Mouse (Mus musculus): ENCODE data around the gene Arpc2. TPM values are rescaled to one million over a fixed set of nuclear protein-coding genes. Genes with fewer than 3 reads are reported as not detected.

The Arpc2 gene
- 365 and 370 TPM in 2 replicates for polyA plus RNA-seq (2014; fragmentation: Nextera tagmentation; extraction: Ambion mirVana)

- H3K27me3 ChIP-seq (ENCODE audit: insufficient read depth, low read length), result no peaks in the 10 kb centered on the region
- no peaks in the 10 kb centered on the region for H3K9me3 ChIP-seq (ENCODE audit: low read depth, low read length)
- peak; percentile 98 for DNase-seq
- peak; percentile 94 for ATAC-seq (ENCODE audit: insufficient read depth)
- H3K4me3 ChIP-seq (ENCODE audit: low read depth, low read length), result peak within 1 kb of the TSS; percentile 96
- H3K4me1 ChIP-seq (ENCODE audit: insufficient read depth), result peaks cover 20% of the 10 kb centered on the region
- H3K4me2 ChIP-seq, result peak within 1 kb of the TSS; percentile 87
- peak within 1 kb of the TSS; percentile 95 for H3K9ac ChIP-seq
- peak within 1 kb of the TSS; percentile 88 for H3K27ac ChIP-seq (ENCODE audit: low read depth)
- TF ChIP-seq CTCF (IDR thresholded peaks at IDR 0.05; ENCODE audit: low read depth), result no peak
- 2% methylated on average over 45 of the region's 55 CpGs for WGBS
- no peaks in the 10 kb centered on the region for H3K36me3 ChIP-seq (ENCODE audit: insufficient read depth)
Observed at GRCm38 (mm10) chr1:74235938-74236589, at the start of gene Arpc2. Gene Arpc2, plus strand, starts transcription at chr1:74236084.

GRCm38 (mm10) chr1:74190471-74190870 is 45.4 kb upstream of the Arpc2 start:
- Histone ChIP-seq H3K9ac (no peak overlapping the region), H3K27me3 (ENCODE audit: insufficient read depth, low read length) (no peaks in the 10 kb centered on the region), H3K4me1 (ENCODE audit: insufficient read depth) (no peaks in the 10 kb centered on the region), H3K4me2 (no peak overlapping the region), H3K4me3 (ENCODE audit: low read depth, low read length) (no peak overlapping the region), H3K36me3 (ENCODE audit: insufficient read depth) (no peaks in the 10 kb centered on the region), H3K27ac (ENCODE audit: low read depth) (no peak overlapping the region), H3K9me3 (ENCODE audit: low read depth, low read length) (no peaks in the 10 kb centered on the region)
- WGBS, result 81% methylated on average over 7 of the region's 7 CpGs
- no peak for TF ChIP-seq CTCF (IDR thresholded peaks at IDR 0.05; ENCODE audit: low read depth)
- no peak for DNase-seq
- no peak for ATAC-seq (ENCODE audit: insufficient read depth)

DNA sequence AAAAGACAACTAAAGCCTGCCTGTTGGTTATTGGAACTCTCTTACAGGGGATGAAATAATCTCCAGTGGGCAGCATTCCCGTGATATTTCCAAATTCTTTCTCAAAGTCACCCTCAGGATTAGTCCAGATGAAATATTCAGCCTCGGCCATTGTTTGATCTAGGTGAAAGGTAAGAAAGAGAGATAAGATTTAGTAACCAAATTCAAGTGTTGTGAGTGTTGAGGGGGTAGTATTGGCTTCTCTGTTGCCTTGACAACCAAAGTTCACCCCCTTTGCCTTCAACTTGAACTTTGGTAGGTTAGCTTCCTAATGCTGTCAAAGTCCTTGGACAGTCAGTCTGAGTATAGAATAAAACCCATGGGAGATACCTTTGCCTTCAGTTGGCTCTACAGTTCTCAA is 43.2 kb upstream of the Arpc2 start:
- Histone ChIP-seq H3K4me2 (no peak overlapping the region), H3K9ac (no peak overlapping the region), H3K27me3 (ENCODE audit: insufficient read depth, low read length) (no peaks in the 10 kb centered on the region), H3K4me3 (ENCODE audit: low read depth, low read length) (no peak overlapping the region), H3K4me1 (ENCODE audit: insufficient read depth) (no peaks in the 10 kb centered on the region), H3K9me3 (ENCODE audit: low read depth, low read length) (no peaks in the 10 kb centered on the region), H3K36me3 (ENCODE audit: insufficient read depth) (no peaks in the 10 kb centered on the region), H3K27ac (ENCODE audit: low read depth) (no peak overlapping the region)
- WGBS, result 64% methylated on average over 2 of the region's 2 CpGs
- DNase-seq (no peak), ATAC-seq (ENCODE audit: insufficient read depth) (no peak)
- no peak for TF ChIP-seq CTCF (IDR thresholded peaks at IDR 0.05; ENCODE audit: low read depth)

DNA sequence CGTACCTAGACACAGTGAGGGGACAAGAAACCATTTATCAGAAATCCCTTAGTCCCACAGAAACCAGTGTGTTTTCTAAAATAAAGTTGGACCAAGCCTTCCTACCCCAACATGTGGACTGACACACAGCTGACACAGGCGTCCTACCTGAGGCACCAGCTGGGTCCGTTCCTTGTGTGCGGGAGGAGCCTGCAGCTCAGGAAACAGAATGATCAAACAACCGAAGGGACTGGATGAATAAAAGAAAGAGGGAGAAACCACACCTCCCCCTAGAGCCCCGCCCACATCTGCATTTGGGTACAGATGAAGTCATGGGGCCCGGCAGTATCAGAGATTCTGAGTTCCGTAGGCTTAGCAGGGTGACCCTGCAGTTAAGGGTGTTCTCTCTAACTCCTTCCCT is 41.4 kb upstream of the Arpc2 start, which contains the start of gene Cxcr1:
TSS of gene Cxcr1 (minus strand) at position 187 of the 400 bp plus-strand sequence.
- 68% methylated on average over 8 of the region's 8 CpGs for WGBS
- ATAC-seq (ENCODE audit: insufficient read depth) (no peak), DNase-seq (no peak)
- Histone ChIP-seq H3K27me3 (ENCODE audit: insufficient read depth, low read length) (no peaks in the 10 kb centered on the region), H3K9me3 (ENCODE audit: low read depth, low read length) (no peaks in the 10 kb centered on the region), H3K9ac (no peak within 1 kb of the TSS), H3K4me1 (ENCODE audit: insufficient read depth) (no peaks in the 10 kb centered on the region), H3K4me2 (no peak within 1 kb of the TSS), H3K36me3 (ENCODE audit: insufficient read depth) (no peaks in the 10 kb centered on the region), H3K4me3 (ENCODE audit: low read depth, low read length) (no peak within 1 kb of the TSS), H3K27ac (ENCODE audit: low read depth) (no peak within 1 kb of the TSS)
- TF ChIP-seq CTCF (IDR thresholded peaks at IDR 0.05; ENCODE audit: low read depth), result no peak

GRCm38 (mm10) chr1:74195961-74196360 is 39.9 kb upstream of the Arpc2 start:
- H3K27me3 ChIP-seq (ENCODE audit: insufficient read depth, low read length), result no peaks in the 10 kb centered on the region
- no peaks in the 10 kb centered on the region for H3K9me3 ChIP-seq (ENCODE audit: low read depth, low read length)
- no peak overlapping the region for H3K4me3 ChIP-seq (ENCODE audit: low read depth, low read length)
- H3K36me3 ChIP-seq (ENCODE audit: insufficient read depth), result no peaks in the 10 kb centered on the region
- no peak overlapping the region for H3K27ac ChIP-seq (ENCODE audit: low read depth)
- no peaks in the 10 kb centered on the region for H3K4me1 ChIP-seq (ENCODE audit: insufficient read depth)
- peak; percentile 73 for TF ChIP-seq CTCF (IDR thresholded peaks at IDR 0.05; ENCODE audit: low read depth)
- no peak overlapping the region for H3K4me2 ChIP-seq
- WGBS, result 43% methylated on average over 7 of the region's 7 CpGs
- DNase-seq, result peak; percentile 77
- no peak overlapping the region for H3K9ac ChIP-seq
- no peak for ATAC-seq (ENCODE audit: insufficient read depth)

DNA sequence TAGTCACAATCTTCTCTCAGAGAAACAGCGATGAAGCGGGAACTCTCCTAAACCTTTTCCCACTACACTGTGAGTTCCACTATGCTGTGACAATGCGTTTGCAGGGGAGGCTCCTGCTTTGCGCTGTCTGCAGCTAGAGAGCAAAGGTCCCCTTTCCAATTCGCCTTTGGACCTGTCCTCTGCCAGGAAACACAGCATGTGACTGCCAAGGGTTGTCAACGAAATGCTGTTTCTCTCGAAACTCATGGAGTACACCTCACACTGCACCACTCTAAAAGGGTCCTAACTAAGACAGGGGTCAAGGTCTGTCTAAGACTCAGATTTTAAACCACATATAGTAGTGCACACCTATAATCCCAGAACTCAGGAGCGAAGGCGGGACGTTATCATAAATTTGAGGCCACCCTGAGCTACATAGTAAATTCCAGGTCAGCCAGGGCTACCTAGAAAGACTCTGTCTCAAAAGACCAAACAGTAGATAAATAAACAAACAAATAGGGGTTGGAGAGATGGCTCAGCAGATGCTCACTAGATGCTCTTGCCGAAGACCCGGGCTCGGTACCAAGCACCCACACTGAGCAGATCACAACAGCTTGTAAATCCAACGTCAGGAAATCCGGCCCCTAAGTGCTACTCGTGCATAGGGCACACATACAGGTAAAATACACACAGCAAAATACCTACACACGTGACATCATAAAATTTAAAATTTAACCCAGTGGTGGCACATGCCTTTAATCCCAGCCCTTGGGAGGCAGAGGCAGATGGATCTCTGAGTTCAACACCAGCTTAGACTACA is 39.1 kb upstream of the Arpc2 start:
- Histone ChIP-seq H3K27ac (ENCODE audit: low read depth) (no peak overlapping the region), H3K9ac (no peak overlapping the region), H3K4me1 (ENCODE audit: insufficient read depth) (no peaks in the 10 kb centered on the region), H3K36me3 (ENCODE audit: insufficient read depth) (no peaks in the 10 kb centered on the region), H3K4me2 (no peak overlapping the region), H3K9me3 (ENCODE audit: low read depth, low read length) (no peaks in the 10 kb centered on the region), H3K4me3 (ENCODE audit: low read depth, low read length) (no peak overlapping the region), H3K27me3 (ENCODE audit: insufficient read depth, low read length) (no peaks in the 10 kb centered on the region)
- WGBS, result 73% methylated on average over 17 of the region's 17 CpGs
- DNase-seq (no peak), ATAC-seq (ENCODE audit: insufficient read depth) (no peak)
- TF ChIP-seq CTCF (IDR thresholded peaks at IDR 0.05; ENCODE audit: low read depth), result no peak

GRCm38 (mm10) chr1:74197726-74198470 is 38.0 kb upstream of the Arpc2 start:
- no peak for DNase-seq

More at GRCm38 (mm10) chr1:74197726-74198470, 38.0 kb upstream of the Arpc2 start:
- Histone ChIP-seq H3K36me3 (ENCODE audit: insufficient read depth) (no peaks in the 10 kb centered on the region), H3K4me3 (ENCODE audit: low read depth, low read length) (no peak overlapping the region), H3K9ac (no peak overlapping the region), H3K27me3 (ENCODE audit: insufficient read depth, low read length) (no peaks in the 10 kb centered on the region), H3K9me3 (ENCODE audit: low read depth, low read length) (no peaks in the 10 kb centered on the region), H3K27ac (ENCODE audit: low read depth) (no peak overlapping the region), H3K4me2 (no peak overlapping the region), H3K4me1 (ENCODE audit: insufficient read depth) (no peaks in the 10 kb centered on the region)
- no peak for TF ChIP-seq CTCF (IDR thresholded peaks at IDR 0.05; ENCODE audit: low read depth)
- ATAC-seq (ENCODE audit: insufficient read depth), result no peak
- WGBS, result 67% methylated on average over 12 of the region's 12 CpGs
